Mouse (Mus musculus): ENCODE results near the gene Vash2.

Gene Vash2

GRCm38 (mm10) chr1:190927751-190928369, 51.2 kb downstream of the Vash2 start:
- in situ Hi-C loops (cut with MboI, MseI): no loop called here

GRCm38 (mm10) chr1:190927311-190927710, 51.8 kb downstream of the Vash2 start:
- in situ Hi-C loops (cut with MboI, MseI): no loop called here

DNA sequence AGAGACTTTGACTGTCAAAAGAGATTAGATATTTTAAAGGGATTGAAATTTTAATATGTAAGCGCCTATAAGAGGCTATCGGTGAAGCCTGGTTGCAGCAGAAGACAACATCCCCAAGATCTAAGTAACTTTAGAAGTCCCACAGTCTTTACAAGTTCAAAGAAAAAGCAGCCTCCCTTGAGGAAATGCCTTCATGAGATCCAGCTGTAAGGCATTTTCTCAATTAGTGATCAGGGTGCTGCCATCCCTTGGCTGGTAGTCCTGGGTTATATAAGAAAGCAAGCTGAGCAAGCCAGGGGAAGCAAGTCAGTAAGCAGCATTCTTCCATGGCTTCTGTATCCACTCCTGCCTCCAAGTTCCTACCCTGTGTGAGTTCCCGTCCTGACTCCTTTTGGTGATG, 54.3 kb downstream of the Vash2 start, which contains the start of gene Angel2:
Angel2 (plus strand) TSS at position 301 of the 400 bp plus-strand sequence.
- in situ Hi-C loops (cut with MboI, MseI): loop anchor here (25.0 kb wide), 1 partner anchor 1837 kb away; the partner anchor contains the start of gene Hhat

- in situ Hi-C loops (cut with MboI, MseI): loop anchor here (25.0 kb wide), 1 partner anchor 1842 kb away; the partner anchor contains the start of gene Hhat
Observed at GRCm38 (mm10) chr1:190919725-190920469, 59.2 kb downstream of the Vash2 start.

DNA sequence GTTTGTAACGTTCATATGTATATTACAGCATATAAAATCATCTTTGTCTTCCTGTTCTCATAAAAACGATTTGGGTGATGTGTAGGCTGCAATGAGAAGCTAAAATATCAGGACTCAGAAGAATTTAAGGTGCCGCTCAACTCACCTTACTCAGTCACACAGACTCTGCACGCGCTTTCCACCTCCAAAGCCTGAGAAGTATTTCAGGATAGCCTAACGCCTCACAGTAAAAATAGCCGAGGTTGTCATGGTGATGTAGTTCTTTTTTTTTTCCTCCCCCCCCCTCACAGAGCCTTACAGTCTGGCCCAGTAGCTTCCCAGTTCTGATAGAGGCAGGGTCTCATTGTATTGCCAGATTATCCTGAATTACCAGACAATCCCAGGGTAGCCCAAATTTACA, 60.2 kb downstream of the Vash2 start:
- in situ Hi-C loops (cut with MboI, MseI): loop anchor here (25.0 kb wide), 1 partner anchor 1843 kb away; the partner anchor contains the start of gene Hhat

DNA sequence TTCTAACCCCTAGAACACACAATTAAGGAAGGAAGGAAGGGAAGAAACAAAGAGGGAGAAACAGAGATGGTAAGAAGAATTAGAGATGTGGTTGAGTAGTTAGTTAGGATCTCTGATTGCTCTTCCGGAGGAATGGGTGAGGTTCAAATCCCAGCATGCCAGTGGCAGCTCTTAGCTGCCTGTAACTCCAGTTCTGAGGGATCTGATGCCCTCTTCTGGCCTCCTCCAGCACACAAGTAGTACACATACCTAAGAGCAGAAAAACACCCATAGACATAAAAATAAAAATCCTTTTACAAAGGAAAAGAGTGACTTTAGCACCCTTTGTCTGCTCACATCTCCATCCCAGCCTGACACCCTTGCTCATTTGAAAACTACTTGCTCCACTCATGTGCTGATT, 66.5 kb downstream of the Vash2 start:
- in situ Hi-C loops (cut with MboI, MseI): loop anchor here (25.0 kb wide), 1 partner anchor 1850 kb away; the partner anchor contains the start of gene Hhat

- in situ Hi-C loops (cut with MboI, MseI): loop anchor here (25.0 kb wide), 1 partner anchor 1851 kb away; the partner anchor contains the start of gene Hhat
Observed at GRCm38 (mm10) chr1:190911415-190912123, 67.5 kb downstream of the Vash2 start, which contains the start of gene Rps6kc1. Rps6kc1 (minus strand) TSS chr1:190911770.

DNA sequence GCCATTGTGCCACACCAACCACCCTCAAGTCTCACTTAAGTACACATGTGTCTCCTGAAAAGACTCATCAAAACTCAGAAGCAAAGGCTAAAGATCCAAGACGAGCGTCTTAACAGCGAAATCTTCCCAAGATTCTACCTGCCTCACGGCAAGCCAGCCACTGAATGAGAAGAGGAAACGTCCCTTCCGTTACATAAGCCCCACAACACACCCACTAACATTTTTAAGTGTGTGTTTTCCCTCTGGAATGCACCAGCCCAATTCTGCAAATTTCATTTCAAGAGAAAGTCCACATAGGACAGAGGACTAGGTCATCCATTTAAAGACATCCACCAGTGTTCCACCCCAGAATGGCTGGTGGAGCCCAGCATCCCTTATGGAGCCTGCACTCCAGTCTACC, 68.3 kb downstream of the Vash2 start:
- in situ Hi-C loops (cut with MboI, MseI): loop anchor here (25.0 kb wide), 1 partner anchor 1851 kb away; the partner anchor contains the start of gene Hhat

DNA sequence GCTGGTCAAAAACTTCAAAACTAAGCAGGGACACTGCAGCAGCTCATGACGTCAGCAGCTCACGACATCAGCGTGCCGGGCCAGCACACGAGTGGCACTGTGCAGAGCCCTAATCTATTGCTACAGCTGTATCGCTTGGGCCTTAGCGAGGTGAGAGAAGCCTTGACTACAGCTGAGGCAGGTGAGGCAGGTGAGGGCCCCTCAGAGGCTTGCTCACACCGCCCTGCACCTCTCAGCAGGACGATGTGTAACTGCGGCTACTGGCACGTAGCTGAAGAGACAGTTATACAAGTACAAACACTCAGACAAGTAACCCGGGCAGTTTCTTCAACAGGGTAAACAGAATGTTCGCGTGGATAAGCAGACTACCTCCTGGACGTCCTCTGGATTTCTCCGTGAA, 74.4 kb downstream of the Vash2 start:
- in situ Hi-C loops (cut with MboI, MseI): loop anchor here (25.0 kb wide), 1 partner anchor 1858 kb away; the partner anchor contains the start of gene Hhat

DNA sequence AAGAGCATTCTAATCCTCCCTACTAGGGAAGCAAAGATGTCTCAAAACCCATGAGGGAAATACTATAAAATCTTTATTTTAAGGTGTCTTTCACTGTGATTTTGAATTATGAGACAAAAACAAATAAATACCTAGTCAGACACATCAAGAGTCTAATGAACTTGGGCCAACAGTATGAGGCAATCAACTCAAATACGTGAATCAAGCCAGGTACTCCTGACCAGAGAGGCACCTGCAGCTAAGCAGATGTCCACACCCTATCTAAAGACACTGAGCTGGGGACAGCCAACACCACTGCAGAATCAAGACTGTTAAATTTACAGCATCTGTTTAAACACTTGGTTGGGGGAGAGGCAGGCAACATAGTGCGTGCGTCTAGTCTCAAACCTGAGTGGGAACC, 75.0 kb downstream of the Vash2 start:
- in situ Hi-C loops (cut with MboI, MseI): loop anchor here (25.0 kb wide), 1 partner anchor 1858 kb away; the partner anchor contains the start of gene Hhat

- in situ Hi-C loops (cut with MboI, MseI): loop anchor here (25.0 kb wide), 1 partner anchor 1861 kb away; the partner anchor contains the start of gene Hhat
Observed at GRCm38 (mm10) chr1:190901082-190901481, 78.0 kb downstream of the Vash2 start.

DNA sequence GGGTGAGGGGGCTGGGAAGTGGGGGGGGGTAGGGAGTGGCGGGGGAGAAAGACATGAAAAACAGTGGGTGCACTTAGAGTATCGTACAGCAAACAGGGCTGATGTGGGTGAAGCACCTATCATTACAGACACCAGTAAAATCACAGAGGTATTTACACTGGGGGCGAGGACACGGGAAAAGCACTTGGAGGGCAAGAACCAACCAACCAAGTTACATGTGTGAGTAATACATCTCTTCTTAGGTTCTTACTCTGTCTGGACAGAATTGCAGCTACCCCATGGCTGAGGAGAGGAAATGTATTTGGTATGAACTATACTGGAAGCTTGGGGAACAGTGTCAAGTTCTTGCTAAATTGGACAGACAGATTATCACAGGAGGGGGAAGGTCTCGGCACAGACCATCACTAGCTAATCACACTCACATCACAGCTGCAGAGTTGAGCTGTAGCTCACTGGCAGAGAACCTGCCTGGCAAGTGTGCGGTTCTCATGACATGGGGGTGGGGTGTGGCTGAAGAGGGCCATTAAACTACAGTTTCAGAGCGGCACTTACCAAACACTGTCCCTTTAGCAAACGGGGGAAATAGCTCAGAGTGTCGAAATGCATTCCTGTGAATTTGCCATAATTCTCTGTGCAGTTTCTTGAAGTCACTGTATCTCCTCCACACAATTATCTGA, 80.1 kb downstream of the Vash2 start:
- in situ Hi-C loops (cut with MboI, MseI): no loop called here

DNA sequence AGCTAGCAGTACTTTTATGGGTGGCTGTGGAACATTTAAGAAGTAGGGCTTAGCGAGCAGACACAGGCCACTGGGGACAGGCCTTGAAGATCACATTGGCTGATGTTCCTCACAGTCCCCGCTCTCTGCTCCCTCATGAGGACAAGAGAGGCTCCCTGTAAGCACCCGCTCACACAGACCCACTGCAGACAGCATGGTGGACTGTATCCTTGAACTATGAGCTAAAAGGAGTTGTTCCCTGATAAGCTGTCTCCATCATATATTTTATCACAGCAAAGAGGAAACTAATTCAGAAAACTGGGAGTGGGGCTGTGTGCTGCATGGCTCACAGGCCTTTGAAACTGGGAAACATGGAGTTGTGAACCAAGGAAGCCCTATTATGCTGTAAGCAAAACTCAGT, 80.9 kb downstream of the Vash2 start:
- in situ Hi-C loops (cut with MboI, MseI): no loop called here

All from regulatory T cell (primary cell).